Mouse (Mus musculus): ENCODE measurements at regions not wholly inside any gene's neighbourhood (a gene's known extent, or its start where the extent isn't known, plus 50 kb on each side); places are given as distances from the start of the nearest gene placed in this dataset.

DNA sequence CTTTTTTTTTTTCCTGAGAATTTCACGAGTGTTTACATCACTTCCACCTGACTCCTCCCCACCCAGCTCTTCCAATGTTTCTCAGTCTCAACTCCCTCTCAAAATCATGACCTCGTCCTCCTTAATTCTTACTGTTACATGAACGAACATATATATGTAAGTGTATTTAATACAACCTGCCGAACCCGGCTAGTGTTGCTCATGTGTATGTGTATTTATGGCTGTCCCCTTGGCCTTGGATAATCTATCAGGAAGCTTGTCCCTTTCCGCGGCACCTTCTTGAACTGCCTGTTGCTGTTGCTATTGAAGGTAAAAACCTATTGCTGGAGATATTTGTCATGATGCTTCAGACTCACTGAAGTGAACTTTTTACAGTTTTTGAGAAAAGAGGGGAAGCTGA lies 637.8 kb upstream of the Adamts9 start:
- Histone ChIP-seq H3K4me1 (ENCODE audit: control insufficient read depth in 1 of 2, insufficient read depth in 2 of 2, low read length in 2 of 2) (no peaks in the 10 kb centered on the region), H3K79me2 (ENCODE audit: control insufficient read depth, insufficient read depth, low read length, poor library complexity) (no peaks in the 10 kb centered on the region), H3K4me3 (ENCODE audit: control insufficient read depth in 1 of 2, insufficient read depth in 1 of 2, low read depth in 2 of 2, low read length in 2 of 2) (no peak overlapping the region), H3K27me3 (ENCODE audit: control insufficient read depth in 1 of 2, insufficient read depth in 2 of 2, low read length in 2 of 2) (no peaks in the 10 kb centered on the region), H3K36me3 (ENCODE audit: control insufficient read depth in 1 of 2, insufficient read depth in 2 of 2, low read length in 2 of 2) (no peaks in the 10 kb centered on the region), H3K9ac (ENCODE audit: control insufficient read depth, low read depth, low read length, poor library complexity, severe bottlenecking) (no peak overlapping the region), H3K27ac (ENCODE audit: control insufficient read depth, low read depth, low read length) (no peak overlapping the region), H3K9me3 (replicated peaks; ENCODE audit: insufficient read depth, low read length) (no peaks in the 10 kb centered on the region)
- TF ChIP-seq MYB (IDR thresholded peaks at IDR 0.05; ENCODE audit: low read depth, low read length) (no peak), USF1 (IDR thresholded peaks at IDR 0.05; ENCODE audit: low read depth, low read length) (no peak), NRF1 (IDR thresholded peaks at IDR 0.05; ENCODE audit: insufficient read depth, low read depth, low read length, poor library complexity, severe bottlenecking) (no peak), MAZ (IDR thresholded peaks at IDR 0.05; ENCODE audit: low read depth, low read length) (no peak), SMC3 (IDR thresholded peaks at IDR 0.05; ENCODE audit: low read depth, low read length) (no peak)
- DNase-seq (ENCODE audit: low read depth, low spot score): no peak

DNA sequence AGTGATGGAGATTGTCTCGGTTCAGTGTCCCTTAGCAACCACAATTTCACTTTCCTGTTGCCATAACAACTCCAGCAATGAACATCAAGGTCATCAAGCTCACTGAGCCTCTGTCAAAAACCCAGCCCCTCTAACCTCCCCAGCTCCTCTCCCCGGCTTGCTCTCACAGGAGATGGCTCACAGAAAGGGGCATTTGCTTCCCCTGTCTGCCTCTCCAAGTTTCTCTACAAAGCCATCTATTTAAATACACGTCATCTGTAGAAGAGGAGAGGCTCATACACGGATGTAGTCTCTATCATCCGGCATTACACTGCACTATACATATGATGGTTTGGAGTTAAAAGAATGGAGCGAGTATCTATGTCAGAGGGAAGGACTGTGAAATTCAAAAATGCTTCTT lies 637.4 kb upstream of the Adamts9 start:
- Histone ChIP-seq H3K9ac (ENCODE audit: control insufficient read depth, low read depth, low read length, poor library complexity, severe bottlenecking) (no peak overlapping the region), H3K27me3 (ENCODE audit: control insufficient read depth in 1 of 2, insufficient read depth in 2 of 2, low read length in 2 of 2) (no peaks in the 10 kb centered on the region), H3K4me1 (ENCODE audit: control insufficient read depth in 1 of 2, insufficient read depth in 2 of 2, low read length in 2 of 2) (no peaks in the 10 kb centered on the region), H3K36me3 (ENCODE audit: control insufficient read depth in 1 of 2, insufficient read depth in 2 of 2, low read length in 2 of 2) (no peaks in the 10 kb centered on the region), H3K27ac (ENCODE audit: control insufficient read depth, low read depth, low read length) (no peak overlapping the region), H3K4me3 (ENCODE audit: control insufficient read depth in 1 of 2, insufficient read depth in 1 of 2, low read depth in 2 of 2, low read length in 2 of 2) (no peak overlapping the region), H3K9me3 (replicated peaks; ENCODE audit: insufficient read depth, low read length) (no peaks in the 10 kb centered on the region), H3K79me2 (ENCODE audit: control insufficient read depth, insufficient read depth, low read length, poor library complexity) (no peaks in the 10 kb centered on the region)
- DNase-seq (ENCODE audit: low read depth, low spot score): no peak
- TF ChIP-seq TBP (IDR thresholded peaks at IDR 0.05; ENCODE audit: low read depth, low read length) (no peak), GATA1 (IDR thresholded peaks at IDR 0.05; ENCODE audit: low read depth, low read length) (no peak)

DNA sequence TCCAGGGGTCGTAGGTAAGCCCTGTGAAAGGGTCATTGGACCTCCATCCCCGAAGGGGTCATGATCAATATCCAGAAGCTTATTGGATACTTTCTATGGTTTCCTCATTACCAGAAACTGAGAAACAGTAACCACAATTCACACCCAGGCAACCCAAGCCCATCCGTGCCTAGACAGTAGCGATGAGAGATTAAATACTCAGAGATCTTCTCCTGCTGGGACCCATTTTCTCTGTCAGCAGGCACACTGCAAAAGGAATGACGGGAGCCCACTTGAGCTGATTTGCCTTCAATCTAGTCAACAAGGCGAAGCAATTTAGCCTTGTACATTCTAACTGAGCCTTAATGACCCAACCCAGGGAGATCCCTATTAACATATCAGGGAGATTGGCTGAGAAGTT lies 632.0 kb upstream of the Adamts9 start:
- Histone ChIP-seq H3K79me2 (ENCODE audit: control insufficient read depth, insufficient read depth, low read length, poor library complexity) (no peaks in the 10 kb centered on the region), H3K27ac (ENCODE audit: control insufficient read depth, low read depth, low read length) (no peak overlapping the region), H3K9me3 (replicated peaks; ENCODE audit: insufficient read depth, low read length) (no peaks in the 10 kb centered on the region), H3K4me1 (ENCODE audit: control insufficient read depth in 1 of 2, insufficient read depth in 2 of 2, low read length in 2 of 2) (no peaks in the 10 kb centered on the region), H3K4me3 (ENCODE audit: control insufficient read depth in 1 of 2, insufficient read depth in 1 of 2, low read depth in 2 of 2, low read length in 2 of 2) (no peak overlapping the region), H3K36me3 (ENCODE audit: control insufficient read depth in 1 of 2, insufficient read depth in 2 of 2, low read length in 2 of 2) (no peaks in the 10 kb centered on the region), H3K27me3 (ENCODE audit: control insufficient read depth in 1 of 2, insufficient read depth in 2 of 2, low read length in 2 of 2) (no peaks in the 10 kb centered on the region), H3K9ac (ENCODE audit: control insufficient read depth, low read depth, low read length, poor library complexity, severe bottlenecking) (no peak overlapping the region)
- no peak for TF ChIP-seq KAT2A (conservative IDR thresholded peaks at IDR 0.05; ENCODE audit: low read depth, low read length)
- no peak for TF ChIP-seq USF1 (IDR thresholded peaks at IDR 0.05; ENCODE audit: low read depth, low read length)
- no peak for TF ChIP-seq NRF1 (IDR thresholded peaks at IDR 0.05; ENCODE audit: insufficient read depth, low read depth, low read length, poor library complexity, severe bottlenecking)
- no peak for TF ChIP-seq ZNF384 (IDR thresholded peaks at IDR 0.05; ENCODE audit: low read depth, low read length)
- no peak for TF ChIP-seq TCF12 (IDR thresholded peaks at IDR 0.05; ENCODE audit: low read depth, low read length)
- no peak for TF ChIP-seq POLR2AphosphoS5 (IDR thresholded peaks at IDR 0.05; ENCODE audit: borderline replicate concordance, low read depth, low read length)
- TF ChIP-seq ZC3H11A (IDR thresholded peaks at IDR 0.05; ENCODE audit: low read depth, low read length): no peak
- TF ChIP-seq NELFE (IDR thresholded peaks at IDR 0.05; ENCODE audit: low read depth, low read length): no peak
- no peak for TF ChIP-seq MXI1 (IDR thresholded peaks at IDR 0.05; ENCODE audit: low read depth, low read length)
- no peak for TF ChIP-seq HCFC1 (IDR thresholded peaks at IDR 0.05; ENCODE audit: low read depth, low read length)
- no peak for TF ChIP-seq RCOR1 (IDR thresholded peaks at IDR 0.05; ENCODE audit: low read depth, low read length)
- DNase-seq (ENCODE audit: low read depth, low spot score): no peak
